In the genomic region with DNA sequence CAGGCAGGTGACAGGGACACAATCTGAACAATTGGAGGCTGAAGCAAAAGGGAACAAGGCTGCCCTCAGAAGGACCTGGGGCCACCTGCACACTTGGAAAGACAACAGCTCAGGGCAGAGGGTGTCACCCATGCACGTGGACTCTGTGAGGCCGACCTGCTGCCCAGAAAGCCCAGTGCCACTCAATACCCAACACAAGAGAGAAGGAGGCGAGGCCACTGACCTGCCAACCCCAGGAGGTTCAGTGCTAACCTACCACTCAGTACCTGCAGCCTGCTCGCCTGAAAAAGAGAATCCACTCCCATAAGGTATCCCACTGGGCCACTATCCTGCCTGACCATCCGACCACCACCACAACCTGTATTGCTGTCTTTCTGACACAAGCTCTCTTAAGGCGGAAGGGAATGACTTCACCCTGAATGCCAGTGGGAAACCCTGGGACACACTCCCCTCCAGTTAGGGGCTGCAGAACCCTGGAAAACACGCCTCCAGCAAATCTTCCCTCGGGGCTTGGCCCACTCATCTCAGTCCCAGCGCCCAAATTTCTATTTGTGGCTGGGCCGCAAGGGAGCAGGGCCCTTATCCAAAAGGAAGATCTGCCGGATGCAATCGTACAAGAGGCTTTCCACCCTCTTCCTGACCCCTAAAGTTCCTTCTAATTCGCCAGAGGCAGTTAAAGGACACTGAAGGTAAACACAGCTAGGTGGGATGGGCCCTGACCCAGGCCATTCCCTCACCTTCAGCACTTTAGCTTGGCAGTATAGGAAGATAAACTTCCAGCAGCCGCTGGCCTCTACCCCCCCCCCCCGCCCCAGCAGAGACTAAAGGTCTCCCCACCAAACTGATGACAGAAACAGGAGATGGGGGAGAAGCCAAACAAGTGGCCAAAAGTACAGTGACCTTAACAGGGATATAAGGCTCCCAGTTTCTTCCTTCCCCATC, we compare ENCODE assay signal across 11 mouse cellular contexts. TPM values are rescaled to one million over a fixed set of nuclear protein-coding genes. Genes with fewer than 3 reads are reported as not detected.
A peak's percentile ranks its signal among the peaks of the same experiment; 100 is the strongest.
DNase-seq lines count a peak whose midpoint lies in the region; ATAC-seq and TF ChIP-seq lines count a peak whose summit lies in the region.
"Had no signal": no experiment of that assay in that cellular context is flagged by ENCODE, and none has a peak within 500 bp of the region (broad histone marks: within the 10 kb centered on the region; RNA-seq: fewer than 3 reads in every experiment).

No protein-coding gene starts in this region.

- H3K4me3 ChIP-seq in embryonic facial prominence, embryonic 13.5 days: no peak overlapping the region; the same call in 1 of the 2 replicates
- no peak overlapping the region for H3K4me3 ChIP-seq in embryonic facial prominence, embryonic 10.5 days
- H3K4me3 ChIP-seq in kidney, embryonic 15.5 days (replicated peaks): 0 out of 2 replicates have a peak overlapping the region, but pooled peaks have one; percentile 15
- peak overlapping the region; percentile 88 for H3K4me3 ChIP-seq in bone marrow macrophage, adult 2 months (ENCODE audit: insufficient read depth, low read length)

- 36% methylated on average over 15 of the region's 15 CpGs for WGBS in embryonic facial prominence, embryonic 13.5 days
- WGBS in embryonic facial prominence, embryonic 10.5 days: 35% methylated on average over 15 of the region's 15 CpGs
- WGBS in kidney, embryonic 15.5 days: 40% methylated on average over 15 of the region's 15 CpGs

- H3K27ac ChIP-seq in embryonic facial prominence, embryonic 13.5 days: no peak overlapping the region
- H3K27ac ChIP-seq in embryonic facial prominence, embryonic 10.5 days (replicated peaks): no peak overlapping the region
- no peak overlapping the region for H3K27ac ChIP-seq in kidney, embryonic 15.5 days
- H3K27ac ChIP-seq in bone marrow macrophage, adult 2 months (ENCODE audit: insufficient read depth, low read depth, low read length): peak overlapping the region; percentile 74
- H3K27ac ChIP-seq: forebrain, embryonic 13.5 days had no signal

- peak overlapping the region; percentile 94 for H3K4me2 ChIP-seq in embryonic facial prominence, embryonic 13.5 days
- peak overlapping the region; percentile 96 for H3K4me2 ChIP-seq in kidney, embryonic 15.5 days

- peaks cover 48% of the 10 kb centered on the region for H3K4me1 ChIP-seq in embryonic facial prominence, embryonic 13.5 days
- peaks cover 54% of the 10 kb centered on the region for H3K4me1 ChIP-seq in embryonic facial prominence, embryonic 10.5 days
- H3K4me1 ChIP-seq in kidney, embryonic 15.5 days: peaks cover 70% of the 10 kb centered on the region
- peaks cover 60% of the 10 kb centered on the region for H3K4me1 ChIP-seq in bone marrow macrophage, adult 2 months (ENCODE audit: control insufficient read depth, insufficient read depth, low read length)

- no peak for ATAC-seq in embryonic facial prominence, embryonic 13.5 days (ENCODE audit: insufficient number of reproducible peaks, insufficient read depth, low FRiP score, low TSS enrichment, low read depth)
- ATAC-seq in kidney, embryonic 15.5 days (replicated peaks; ENCODE audit: low FRiP score): no peak
- ATAC-seq: forebrain, embryonic 13.5 days; Patski had no signal

- no peak for TF ChIP-seq CTCF in bone marrow macrophage, adult 2 months (IDR thresholded peaks at IDR 0.05; ENCODE audit: low read depth, low read length)

- DNase-seq in embryonic facial prominence, embryonic 10.5 days (ENCODE audit: low spot score): no peak
- no peak for DNase-seq in kidney, postnatal 4 days
- DNase-seq in lung, postnatal 36 days: peak; percentile 48
- no peak for DNase-seq in embryo, embryonic 9.5 days (ENCODE audit: extremely low spot score)
- DNase-seq in adrenal gland, postnatal 4 days (ENCODE audit: low spot score in 2 of 2): no peak
- DNase-seq: cerebellum, postnatal 36 days had no signal

- H3K27me3 ChIP-seq in embryonic facial prominence, embryonic 13.5 days: peaks cover 70% of the 10 kb centered on the region
- peaks cover 84% of the 10 kb centered on the region for H3K27me3 ChIP-seq in embryonic facial prominence, embryonic 10.5 days (replicated peaks; ENCODE audit: low read depth, poor library complexity, severe bottlenecking)
- peaks cover 35% of the 10 kb centered on the region for H3K27me3 ChIP-seq in kidney, embryonic 15.5 days
- H3K27me3 ChIP-seq: Patski had no signal

- no peak for TF ChIP-seq POLR2A in bone marrow macrophage, adult 2 months (IDR thresholded peaks at IDR 0.05; ENCODE audit: borderline replicate concordance, low read depth, low read length)

- H3K36me3 ChIP-seq in embryonic facial prominence, embryonic 13.5 days: no peaks in the 10 kb centered on the region
- H3K36me3 ChIP-seq in embryonic facial prominence, embryonic 10.5 days (replicated peaks): no peaks in the 10 kb centered on the region
- no peaks in the 10 kb centered on the region for H3K36me3 ChIP-seq in kidney, embryonic 15.5 days

- H3K9ac ChIP-seq in embryonic facial prominence, embryonic 13.5 days: no peak overlapping the region
- no peak overlapping the region; the same call in 1 of the 2 replicates for H3K9ac ChIP-seq in kidney, embryonic 15.5 days
- H3K9ac ChIP-seq: forebrain, embryonic 13.5 days had no signal

- H3K9me3 ChIP-seq in embryonic facial prominence, embryonic 13.5 days: no peaks in the 10 kb centered on the region
- no peaks in the 10 kb centered on the region for H3K9me3 ChIP-seq in embryonic facial prominence, embryonic 10.5 days
- H3K9me3 ChIP-seq in kidney, embryonic 15.5 days (replicated peaks): no peaks in the 10 kb centered on the region
- H3K9me3 ChIP-seq: forebrain, embryonic 13.5 days had no signal

RNA-seq across cellular contexts. Expression of a gene that starts 14.6 kb away (rescaled TPM):
- polyA plus RNA-seq in embryonic facial prominence, embryonic 13.5 days (2015; fragmentation: Nextera tagmentation; extraction: Ambion mirVana): 7.6 and 8.4 TPM in 2 replicates
- 3.3 and 3.5 TPM in 2 replicates for polyA plus RNA-seq in embryonic facial prominence, embryonic 10.5 days (2016; fragmentation: Nextera tagmentation; extraction: Ambion mirVana)
- 8.3 and 9.1 TPM in 2 replicates for polyA plus RNA-seq in kidney, embryonic 15.5 days (2015; fragmentation: Nextera tagmentation; extraction: Ambion mirVana)
- polyA plus RNA-seq in bone marrow macrophage, adult 2 months (2012; ENCODE audit: insufficient read depth, insufficient read length, missing spikeins): 5.0 and 6.3 TPM in 2 replicates
- total RNA-seq in adrenal gland, postnatal 4 days (2021): 10 to 100 TPM; 15.7 to 21.0 TPM

RNA-seq across cellular contexts. Expression of a gene that starts 40.8 kb away (rescaled TPM):
- 0.96 and 1.2 TPM in 2 replicates for polyA plus RNA-seq in embryonic facial prominence, embryonic 13.5 days (2015; fragmentation: Nextera tagmentation; extraction: Ambion mirVana)
- polyA plus RNA-seq in embryonic facial prominence, embryonic 10.5 days (2016; fragmentation: Nextera tagmentation; extraction: Ambion mirVana): 0.48 and 0.71 TPM in 2 replicates
- polyA plus RNA-seq in kidney, embryonic 15.5 days (2015; fragmentation: Nextera tagmentation; extraction: Ambion mirVana): 1.1 and 1.6 TPM in 2 replicates
- not detected in 2 replicates for polyA plus RNA-seq in bone marrow macrophage, adult 2 months (2012; ENCODE audit: insufficient read depth, insufficient read length, missing spikeins)
- 1 to 10 TPM; 3.8 to 4.4 TPM for total RNA-seq in adrenal gland, postnatal 4 days (2021)

RNA-seq across cellular contexts. Expression of a gene that starts 57.1 kb away (rescaled TPM):
- 80.0 and 84.5 TPM in 2 replicates for polyA plus RNA-seq in embryonic facial prominence, embryonic 13.5 days (2015; fragmentation: Nextera tagmentation; extraction: Ambion mirVana)
- 96.0 and 105 TPM in 2 replicates for polyA plus RNA-seq in embryonic facial prominence, embryonic 10.5 days (2016; fragmentation: Nextera tagmentation; extraction: Ambion mirVana)
- 81.3 and 87.4 TPM in 2 replicates for polyA plus RNA-seq in kidney, embryonic 15.5 days (2015; fragmentation: Nextera tagmentation; extraction: Ambion mirVana)
- polyA plus RNA-seq in bone marrow macrophage, adult 2 months (2012; ENCODE audit: insufficient read depth, insufficient read length, missing spikeins): 18.0 and 21.7 TPM in 2 replicates
- 10 to 100 TPM; 79.5 to 80.4 TPM for total RNA-seq in adrenal gland, postnatal 4 days (2021)

RNA-seq across cellular contexts. Expression of a gene that starts 57.1 kb away (rescaled TPM):
- 25.4 and 25.5 TPM in 2 replicates for polyA plus RNA-seq in embryonic facial prominence, embryonic 13.5 days (2015; fragmentation: Nextera tagmentation; extraction: Ambion mirVana)
- polyA plus RNA-seq in embryonic facial prominence, embryonic 10.5 days (2016; fragmentation: Nextera tagmentation; extraction: Ambion mirVana): 29.5 and 29.8 TPM in 2 replicates
- 24.3 and 25.9 TPM in 2 replicates for polyA plus RNA-seq in kidney, embryonic 15.5 days (2015; fragmentation: Nextera tagmentation; extraction: Ambion mirVana)
- polyA plus RNA-seq in bone marrow macrophage, adult 2 months (2012; ENCODE audit: insufficient read depth, insufficient read length, missing spikeins): 25.9 and 26.8 TPM in 2 replicates
- total RNA-seq in adrenal gland, postnatal 4 days (2021): 10 to 100 TPM; 42.7 to 44.7 TPM

Comparison
In these comparisons a context has a peak if more than half of its experiments do, and no peak if none do; other contexts are left out.
1. H3K4me3 ChIP-seq: peak in kidney, embryonic 15.5 days (single experiment) and bone marrow macrophage, adult 2 months (single experiment); none in embryonic facial prominence, embryonic 13.5 days (single experiment) and embryonic facial prominence, embryonic 10.5 days (single experiment).